Mouse (Mus musculus) lung, postnatal 0 days (tissue): ENCODE results near the gene 1700025F22Rik.

Experiments used
- CTCF ChIP-seq: IDR thresholded peaks from 2 replicates; pipeline ENCODE4 v1.5.1; 2016; ENCODE audit warnings: antibody characterized with exemption, mild to moderate bottlenecking
- EP300 ChIP-seq: IDR thresholded peaks from 2 replicates; pipeline ENCODE4 v1.6.1; 2016; ENCODE audit warnings: antibody characterized with exemption, mild to moderate bottlenecking, control low read depth

GRCm38 (mm10) chr19:11135336-11135735, 29.8 kb downstream of the 1700025F22Rik start:
- TF ChIP-seq EP300 (no peak), CTCF (no peak)
